Mouse (Mus musculus) cortical plate, adult 2 months (tissue): ENCODE data around the gene Nectin2. TPM values are rescaled to one million over a fixed set of nuclear protein-coding genes. Genes with fewer than 3 reads are reported as not detected.

Experiments used
- H3K27ac ChIP-seq: fragments of 200-500 bp; 2 replicates; pipeline ENCODE4 v1.5.1; 2012; ENCODE audit warnings: low read length, control low read depth, inconsistent platforms; ENCODE audit not compliant: insufficient read depth
- H3K4me1 ChIP-seq: fragments of 200-500 bp; 2 replicates; pipeline ENCODE4 v1.6.1; 2011; ENCODE audit warnings: low read length; ENCODE audit not compliant: control insufficient read depth, insufficient read depth
- H3K4me3 ChIP-seq: fragments of 200-500 bp; 2 replicates; pipeline ENCODE4 v1.5.1; 2011; ENCODE audit warnings: mild to moderate bottlenecking, low read length, control low read depth; ENCODE audit not compliant: insufficient read depth
- CTCF ChIP-seq: fragments of 200-500 bp; IDR thresholded peaks from 2 replicates; pipeline ENCODE4 v1.5.1; 2011; ENCODE audit warnings: mild to moderate bottlenecking, control low read depth, low read length; ENCODE audit not compliant: insufficient read depth; ENCODE audit errors: extremely low read depth
- POLR2A ChIP-seq: fragments of 200-500 bp; IDR thresholded peaks from 2 replicates; pipeline ENCODE4 v1.6.1; 2011; ENCODE audit warnings: mild to moderate bottlenecking, low read length, control low read depth; ENCODE audit not compliant: insufficient read depth; ENCODE audit errors: extremely low read depth
- polyA plus RNA-seq: library from polyadenylated mRNA; depleted of rRNA; stranded (reverse); fragments of >200 nt; gene quantifications from 2 replicates; pipeline ENCODE4 v1.2.3, GENCODE M21; 2012

Gene Nectin2
- polyA plus RNA-seq, 1 experiment: 6.9 TPM

DNA sequence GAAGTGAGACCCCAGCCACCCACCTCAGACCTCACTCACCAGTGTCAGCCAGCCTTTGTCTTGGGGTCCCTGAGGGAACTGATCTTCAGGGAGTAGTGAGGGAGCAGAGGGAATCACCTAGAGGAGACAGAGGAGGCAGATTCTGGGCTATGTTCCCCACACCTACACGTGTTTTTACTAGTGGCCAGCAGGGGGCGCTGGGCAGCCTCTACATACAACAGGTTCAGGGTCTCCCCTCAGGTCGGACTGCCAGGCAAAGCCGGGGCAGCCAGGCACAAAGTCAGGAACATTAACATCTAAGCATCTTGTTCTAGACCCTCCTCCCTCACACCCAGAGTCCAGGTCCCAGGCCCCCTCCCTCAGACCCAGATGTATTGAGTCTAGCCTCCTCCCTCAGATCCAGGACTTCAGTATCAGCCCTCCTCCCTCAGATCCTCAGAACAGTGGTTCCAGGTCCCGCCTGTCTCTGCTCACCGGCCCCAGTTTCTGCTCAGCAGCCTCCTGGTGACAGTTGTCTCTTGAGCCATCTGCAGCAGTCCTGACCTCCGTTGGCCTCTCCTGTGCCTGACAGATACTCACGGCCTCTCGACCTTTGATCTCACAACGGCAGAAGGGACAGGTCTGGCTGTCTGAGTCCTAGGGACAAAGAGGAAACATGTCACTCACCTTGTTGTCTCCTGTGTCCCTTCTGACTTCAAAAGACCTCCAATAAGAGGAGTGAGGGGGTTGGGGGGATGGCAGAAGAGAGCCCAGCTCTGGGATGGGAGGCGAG, 34.7 kb upstream of the Nectin2 start:
- TF ChIP-seq CTCF (no peak), POLR2A (no peak)
- H3K4me1 ChIP-seq: 0 out of 2 replicates have a peak, but pooled peaks cover 1% of the 10 kb centered on the region
- no peak overlapping the region for H3K27ac ChIP-seq
- no peak overlapping the region for H3K4me3 ChIP-seq

DNA sequence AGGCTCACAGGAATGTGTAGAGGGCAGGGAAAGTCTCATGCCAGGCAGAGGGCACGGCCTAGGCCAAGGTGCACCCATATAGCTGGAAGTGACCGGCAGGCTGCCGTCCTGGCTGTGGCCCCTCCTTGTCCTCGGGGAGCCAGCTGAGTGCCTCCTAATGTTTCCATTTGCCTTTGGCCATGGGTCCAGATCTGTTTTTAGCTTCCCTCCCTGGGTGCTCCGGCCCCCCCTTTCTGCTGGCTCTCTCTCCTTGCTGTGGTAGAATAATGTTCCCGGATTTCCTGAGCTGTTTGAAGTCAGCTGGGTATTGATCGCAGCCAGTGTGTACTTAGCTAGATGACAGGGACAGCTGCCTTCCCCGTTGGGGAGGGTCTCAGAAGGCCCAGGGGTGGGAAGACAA, 33.3 kb upstream of the Nectin2 start:
- TF ChIP-seq CTCF: no peak
- no peak for TF ChIP-seq POLR2A
- Histone ChIP-seq H3K27ac (peak overlapping the region; percentile 50; the same call in 1 of the 2 replicates), H3K4me1 (no peaks in the 10 kb centered on the region), H3K4me3 (no peak overlapping the region)

DNA sequence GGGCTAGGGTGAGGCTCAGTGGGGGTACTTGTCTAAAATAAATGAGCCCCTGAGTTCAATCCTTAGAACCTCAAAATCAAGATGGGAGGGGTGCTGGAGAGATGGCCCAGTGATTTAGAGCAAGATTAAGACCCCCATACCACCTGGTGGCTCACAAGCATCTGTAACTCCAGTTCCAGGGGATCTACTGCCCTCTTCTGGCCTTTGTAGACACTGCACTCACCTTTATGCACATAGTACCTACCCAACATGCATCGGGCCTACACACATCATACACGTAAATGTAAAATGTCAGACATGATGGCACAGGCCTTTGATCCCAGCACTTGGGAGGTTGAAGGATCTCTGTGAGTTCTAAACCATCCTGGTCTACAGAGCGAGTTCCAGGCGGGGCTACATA, 32.4 kb upstream of the Nectin2 start:
- H3K27ac ChIP-seq: no peak overlapping the region
- no peak overlapping the region for H3K4me3 ChIP-seq
- no peaks in the 10 kb centered on the region for H3K4me1 ChIP-seq
- TF ChIP-seq POLR2A (no peak), CTCF (0 out of 2 replicates have a peak, but pooled peaks have one; percentile 5)

DNA sequence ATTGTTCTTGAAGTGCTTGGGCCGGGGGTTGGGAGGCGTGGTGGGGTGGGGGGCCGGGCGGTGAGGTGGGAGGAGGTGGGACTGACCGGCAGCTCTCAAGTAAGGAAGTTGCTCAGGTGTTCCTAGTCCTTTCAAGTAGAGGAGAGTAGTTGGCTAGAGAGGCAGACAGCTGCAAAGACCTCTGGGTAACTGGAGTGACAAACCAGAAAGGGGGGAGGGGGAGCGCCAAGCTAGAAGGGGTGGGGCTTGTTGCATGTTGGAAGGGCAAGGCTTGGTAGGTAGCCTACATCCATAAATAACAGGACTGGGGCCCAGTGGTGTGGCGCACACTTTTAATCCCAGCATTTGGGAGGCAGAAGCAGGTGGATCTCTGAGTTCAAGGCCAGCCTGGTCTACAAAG, 31.5 kb upstream of the Nectin2 start:
- no peaks in the 10 kb centered on the region for H3K4me1 ChIP-seq
- no peak overlapping the region for H3K4me3 ChIP-seq
- TF ChIP-seq POLR2A (no peak), CTCF (no peak)
- no peak overlapping the region for H3K27ac ChIP-seq

DNA sequence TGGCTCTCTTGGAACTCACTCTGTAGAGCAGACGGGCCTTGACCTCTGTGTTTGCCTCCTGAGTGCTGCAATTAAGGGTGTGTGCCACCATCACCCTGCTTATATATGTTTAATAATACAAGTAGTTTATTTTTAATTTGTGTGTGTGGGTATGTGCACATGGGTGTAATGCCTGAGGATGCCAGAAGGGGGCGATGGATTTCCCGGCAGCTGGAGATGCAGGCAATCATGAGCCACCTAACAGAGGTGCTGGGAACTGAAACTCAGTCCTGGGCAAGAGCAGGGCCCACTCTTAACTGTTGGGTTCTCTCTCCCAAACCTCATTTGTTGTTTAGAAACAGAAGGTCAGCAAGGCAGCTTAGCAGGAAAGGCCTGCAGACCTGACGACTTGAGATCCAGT, 29.6 kb upstream of the Nectin2 start:
- H3K27ac ChIP-seq: no peak overlapping the region
- no peak overlapping the region for H3K4me3 ChIP-seq
- no peak for TF ChIP-seq CTCF
- TF ChIP-seq POLR2A: no peak
- no peaks in the 10 kb centered on the region for H3K4me1 ChIP-seq

DNA sequence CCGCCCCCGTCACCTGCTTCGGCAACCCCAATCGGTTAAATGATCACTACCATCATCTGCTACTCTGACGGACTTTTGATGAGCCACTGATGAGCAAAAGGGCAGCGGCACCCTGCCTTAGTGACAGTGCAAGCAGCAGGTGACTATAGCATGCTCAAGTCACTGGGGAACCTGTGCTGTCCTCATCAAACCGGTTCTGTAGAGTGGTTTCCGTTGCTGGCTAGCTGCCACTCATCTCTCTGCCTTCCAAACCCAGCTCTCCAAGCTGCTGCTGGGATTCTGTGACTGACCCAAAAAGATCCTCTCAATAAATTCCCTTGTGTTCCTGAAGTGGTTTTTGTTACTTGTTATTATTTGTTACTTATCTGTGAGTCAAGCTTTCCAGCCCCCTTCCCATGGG, 28.4 kb upstream of the Nectin2 start:
- Histone ChIP-seq H3K4me3 (no peak overlapping the region), H3K4me1 (no peaks in the 10 kb centered on the region), H3K27ac (no peak overlapping the region)
- no peak for TF ChIP-seq CTCF
- TF ChIP-seq POLR2A: no peak

DNA sequence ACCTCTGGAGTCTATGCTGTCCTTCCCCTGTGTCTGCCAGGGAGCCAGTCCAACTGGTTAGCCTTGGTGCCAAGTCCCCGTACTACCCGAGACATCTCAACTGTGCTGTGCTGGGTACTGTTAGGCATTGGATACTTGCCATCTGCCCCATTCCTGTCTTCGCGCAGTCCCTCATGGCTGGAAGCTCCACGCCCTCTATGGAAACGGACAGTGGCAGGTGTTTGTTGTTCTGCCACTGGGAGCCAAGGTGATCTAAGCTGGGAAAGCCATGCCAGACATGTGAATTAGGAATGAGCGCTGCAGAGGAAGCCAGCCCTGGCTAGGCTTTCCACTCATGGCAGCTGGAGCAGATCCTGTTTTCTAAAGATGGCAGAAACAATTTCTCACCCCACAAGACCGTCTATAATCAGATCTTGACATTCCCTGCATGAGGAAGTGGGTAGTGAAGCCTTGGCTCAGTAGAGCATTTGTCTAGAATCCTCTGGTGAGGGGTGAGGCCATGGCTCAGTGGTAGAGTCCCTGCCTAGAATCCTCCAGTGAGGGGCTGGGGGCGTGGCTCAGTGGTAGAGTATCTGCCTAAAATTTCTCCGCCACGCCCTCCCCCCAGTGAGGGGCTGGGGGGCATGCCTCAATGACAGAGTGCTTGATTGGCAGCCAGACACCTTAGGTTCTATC, 26.9 kb upstream of the Nectin2 start:
- Histone ChIP-seq H3K4me3 (no peak overlapping the region), H3K4me1 (no peaks in the 10 kb centered on the region), H3K27ac (no peak overlapping the region)
- TF ChIP-seq POLR2A (no peak), CTCF (no peak)

DNA sequence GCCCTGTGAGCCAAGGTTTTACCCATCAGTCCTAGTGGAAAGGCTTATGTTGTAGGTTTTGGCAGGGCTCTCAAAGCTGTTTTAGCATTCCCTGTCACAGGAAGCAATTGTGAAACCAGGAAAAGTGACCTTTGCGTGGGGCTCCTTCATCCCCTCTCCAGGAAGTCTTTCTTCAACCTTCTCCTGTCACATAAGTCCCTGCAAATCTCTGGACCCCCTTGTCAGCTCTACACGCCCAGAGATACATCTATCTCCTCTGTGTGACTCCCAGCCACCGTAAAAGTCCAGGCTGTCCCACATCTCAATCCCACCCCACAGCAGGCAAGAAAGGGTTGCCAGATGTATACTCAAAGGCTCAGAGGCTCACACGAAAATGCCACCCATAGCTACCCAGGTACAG, 21.4 kb upstream of the Nectin2 start:
- Histone ChIP-seq H3K4me3 (no peak overlapping the region), H3K27ac (no peak overlapping the region), H3K4me1 (no peaks in the 10 kb centered on the region)
- no peak for TF ChIP-seq POLR2A
- TF ChIP-seq CTCF: no peak

DNA sequence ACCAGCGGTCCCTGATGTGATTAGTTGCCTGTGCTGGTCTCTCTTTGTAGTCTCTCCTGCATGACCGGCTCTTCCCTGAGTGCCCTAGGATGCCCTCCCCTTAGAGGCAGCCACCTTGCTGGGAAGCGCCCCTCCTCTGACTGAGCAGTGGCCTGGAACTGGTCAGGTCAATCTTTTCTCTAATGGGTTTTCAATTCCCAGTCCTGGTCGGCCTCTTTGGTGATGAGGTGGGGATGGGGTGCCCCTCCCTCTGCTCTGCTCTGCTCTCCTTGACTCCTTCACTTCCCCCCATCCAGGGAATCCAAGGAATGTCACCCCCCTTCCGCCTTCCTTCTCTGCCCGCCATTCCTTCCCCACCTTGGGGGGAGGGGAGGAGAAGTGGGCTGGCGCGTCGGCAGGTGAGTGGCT, 20.7 kb upstream of the Nectin2 start, which contains the start of gene Bcam:
Gene Bcam (minus strand): TSS at position 33 of the 408 bp plus-strand sequence.
- H3K27ac ChIP-seq: no peak within 1 kb of the TSS
- H3K4me1 ChIP-seq: no peaks in the 10 kb centered on the region
- peak within 1 kb of the TSS; percentile 40 for H3K4me3 ChIP-seq
- TF ChIP-seq CTCF (no peak), POLR2A (no peak)

DNA sequence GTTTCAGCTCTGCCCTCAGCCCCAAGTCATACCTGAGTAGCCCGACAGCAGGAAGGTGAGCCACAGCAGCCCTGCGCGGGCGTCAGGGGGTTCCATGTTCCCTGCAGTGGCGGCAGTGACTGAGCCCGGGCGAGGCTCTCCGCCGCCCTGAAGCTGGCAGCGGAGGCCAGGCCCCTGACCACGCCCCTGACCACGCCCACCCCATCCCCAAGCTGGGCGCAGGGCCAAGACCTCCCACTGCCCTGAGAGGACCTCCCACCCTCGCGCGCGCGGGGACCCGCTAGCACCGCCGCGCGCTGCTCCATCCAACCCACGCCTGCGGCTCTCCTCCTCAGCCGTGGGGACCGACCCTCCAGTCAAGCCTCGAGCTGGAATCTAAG, 20.1 kb upstream of the Nectin2 start:
- Histone ChIP-seq H3K4me1 (no peaks in the 10 kb centered on the region), H3K27ac (no peak overlapping the region), H3K4me3 (peak overlapping the region; percentile 40)
- TF ChIP-seq CTCF: no peak
